Mouse (Mus musculus) G1E (cell line): ENCODE measurements around the gene Eipr1. TPM values are rescaled to one million over a fixed set of nuclear protein-coding genes. Genes with fewer than 3 reads are reported as not detected.

Experiments
- ATAC-seq: 2 replicates; pipeline ENCODE4 v1.8.0; 2016; ENCODE audit warnings: mild to moderate bottlenecking; ENCODE audit not compliant: insufficient number of reproducible peaks, poor library complexity, low FRiP score, severe bottlenecking; ENCODE audit errors: extremely low read depth
- DNase-seq: peaks from one replicate; pipeline ENCODE4 v3.0.0; 2012; ENCODE audit warnings: low spot score
- H3K27me3 ChIP-seq: 2 replicates; pipeline ENCODE4 v1.6.1; 2012; ENCODE audit warnings: mild to moderate bottlenecking, low read length, inconsistent platforms; ENCODE audit not compliant: insufficient read depth
- H3K36me3 ChIP-seq: replicated peaks from 2 replicates; pipeline ENCODE3; 2012; ENCODE audit warnings: mild to moderate bottlenecking, inconsistent platforms
- H3K4me1 ChIP-seq: 2 replicates; pipeline ENCODE4 v1.6.1; 2012; ENCODE audit warnings: low read depth, low read length, inconsistent platforms, mixed read lengths; ENCODE audit not compliant: insufficient read depth
- H3K4me3 ChIP-seq: 2 replicates; pipeline ENCODE4 v1.5.1; 2012; ENCODE audit warnings: low read depth, mild to moderate bottlenecking, inconsistent platforms, low read length, moderate library complexity, mixed read lengths
- H3K9me3 ChIP-seq: replicated peaks from 2 replicates; pipeline ENCODE4 v1.6.1; 2012; ENCODE audit warnings: inconsistent platforms
- CTCF ChIP-seq: IDR thresholded peaks from 2 replicates; pipeline ENCODE4 v1.5.1; 2012; ENCODE audit warnings: low read depth, low read length, inconsistent platforms, mixed read lengths
- GATA1 ChIP-seq: IDR thresholded peaks from 2 replicates; pipeline ENCODE4 v1.6.1; 2012; ENCODE audit warnings: borderline replicate concordance, low read length, inconsistent platforms, mixed read lengths
- GATA2 ChIP-seq: IDR thresholded peaks from 2 replicates; pipeline ENCODE4 v1.6.1; 2012; ENCODE audit warnings: low read depth, low read length, inconsistent platforms, borderline replicate concordance
- POLR2AphosphoS5 ChIP-seq: IDR thresholded peaks from 2 replicates; pipeline ENCODE4 v1.6.1; 2012; ENCODE audit warnings: low read depth, low read length, inconsistent platforms; ENCODE audit not compliant: insufficient replicate concordance
- TAL1 ChIP-seq: conservative IDR thresholded peaks from 2 replicates; pipeline ENCODE4 v1.6.1; 2012; ENCODE audit warnings: low read depth, low read length, inconsistent platforms, mixed read lengths
- polyA plus RNA-seq: library from polyadenylated mRNA; stranded (reverse); fragments of >175 nt; gene quantifications from 2 replicates; pipeline ENCODE4 v1.2.3, GENCODE M21; 2012
- total RNA-seq, 2 experiments: library from RNA; stranded (forward) in 1 of 2; stranded (reverse) in 1 of 2; fragments of 200-1000 nt in 1 of 2; fragments of >200 nt in 1 of 2; fragmentation: Nextera tagmentation in 1 of 2; gene quantifications; 2 replicates each; pipeline ENCODE4 v1.2.3; 2014 to 2017

Gene Eipr1
- total and polyA plus RNA-seq, 3 experiments, result 11.0 to 52.8 (median 22.4) TPM

- H3K9me3 ChIP-seq, result no peaks in the 10 kb centered on the region
- TF ChIP-seq GATA1 (no peak), TAL1 (no peak)
- ATAC-seq (no peak), DNase-seq (no peak)
- no peaks in the 10 kb centered on the region; the same call in 1 of the 2 replicates for H3K4me1 ChIP-seq
- no peak overlapping the region for H3K4me3 ChIP-seq
- H3K27me3 ChIP-seq, result no peaks in the 10 kb centered on the region
- peaks cover 45% of the 10 kb centered on the region for H3K36me3 ChIP-seq
Measured at GRCm38 (mm10) chr12:28785299-28785698, 33.7 kb downstream of the Eipr1 start.

GRCm38 (mm10) chr12:28786310-28786709, 34.7 kb downstream of the Eipr1 start:
- TF ChIP-seq CTCF (no peak), POLR2AphosphoS5 (no peak), GATA1 (no peak), GATA2 (no peak), TAL1 (no peak)
- DNase-seq, result no peak

GRCm38 (mm10) chr12:28792613-28793012, 41.0 kb downstream of the Eipr1 start:
- peaks cover 46% of the 10 kb centered on the region for H3K36me3 ChIP-seq
- TF ChIP-seq CTCF (no peak), TAL1 (no peak), GATA2 (no peak), POLR2AphosphoS5 (no peak), GATA1 (no peak)
- no peak for DNase-seq
- H3K4me3 ChIP-seq, result no peak overlapping the region
- H3K9me3 ChIP-seq, result 0 out of 2 replicates have a peak, but pooled peaks cover 4% of the 10 kb centered on the region
- H3K4me1 ChIP-seq, result no peaks in the 10 kb centered on the region; the same call in 1 of the 2 replicates
- no peak for ATAC-seq
- no peaks in the 10 kb centered on the region for H3K27me3 ChIP-seq

More at GRCm38 (mm10) chr12:28786310-28786709, 34.7 kb downstream of the Eipr1 start:
- Histone ChIP-seq H3K9me3 (no peaks in the 10 kb centered on the region), H3K27me3 (no peaks in the 10 kb centered on the region), H3K4me1 (no peaks in the 10 kb centered on the region; the same call in 1 of the 2 replicates), H3K4me3 (no peak overlapping the region), H3K36me3 (peaks cover 48% of the 10 kb centered on the region)
- no peak for ATAC-seq

GRCm38 (mm10) chr12:28793715-28794114, 42.1 kb downstream of the Eipr1 start:
- no peak for DNase-seq
- no peaks in the 10 kb centered on the region for H3K27me3 ChIP-seq
- H3K4me1 ChIP-seq, result no peaks in the 10 kb centered on the region
- H3K4me3 ChIP-seq, result no peak overlapping the region
- H3K36me3 ChIP-seq, result peaks cover 44% of the 10 kb centered on the region
- no peak for ATAC-seq
- TF ChIP-seq TAL1, result no peak
- no peak for TF ChIP-seq GATA1
- no peak for TF ChIP-seq GATA2
- TF ChIP-seq POLR2AphosphoS5, result no peak
- TF ChIP-seq CTCF, result no peak
- H3K9me3 ChIP-seq, result peaks cover 5% of the 10 kb centered on the region; the same call in 1 of the 2 replicates

GRCm38 (mm10) chr12:28795041-28795440, 43.4 kb downstream of the Eipr1 start:
- H3K4me3 ChIP-seq, result no peak overlapping the region
- TF ChIP-seq CTCF (no peak), POLR2AphosphoS5 (no peak), GATA1 (no peak), TAL1 (no peak), GATA2 (no peak)
- no peaks in the 10 kb centered on the region for H3K4me1 ChIP-seq
- no peak for DNase-seq
- no peaks in the 10 kb centered on the region for H3K27me3 ChIP-seq
- peaks cover 5% of the 10 kb centered on the region; the same call in 1 of the 2 replicates for H3K9me3 ChIP-seq
- ATAC-seq, result no peak
- H3K36me3 ChIP-seq, result peaks cover 47% of the 10 kb centered on the region

- DNase-seq (no peak), ATAC-seq (no peak)
- TF ChIP-seq POLR2AphosphoS5, result no peak
- TF ChIP-seq TAL1, result no peak
- TF ChIP-seq GATA2, result no peak
- Histone ChIP-seq H3K27me3 (no peaks in the 10 kb centered on the region), H3K4me3 (no peak overlapping the region), H3K9me3 (peaks cover 5% of the 10 kb centered on the region; the same call in 1 of the 2 replicates), H3K4me1 (no peaks in the 10 kb centered on the region), H3K36me3 (peaks cover 40% of the 10 kb centered on the region)
Measured at GRCm38 (mm10) chr12:28796881-28797420, 45.3 kb downstream of the Eipr1 start.
